Mouse (Mus musculus): Measurements from ENCODE around the gene Igf2bp1.

- no peak for TF ChIP-seq CTCF (IDR thresholded peaks at IDR 0.05; ENCODE audit: low read depth, low read length)
- no peak for TF ChIP-seq POLR2AphosphoS5 (IDR thresholded peaks at IDR 0.05; ENCODE audit: insufficient replicate concordance, low read depth, low read length)
Observed at GRCm38 (mm10) chr11:95981804-95982203, 23.9 kb downstream of the Igf2bp1 start.
